Mouse (Mus musculus): Measurements from ENCODE around the gene Colgalt1. TPM values are rescaled to one million over a fixed set of nuclear protein-coding genes. Genes with fewer than 3 reads are reported as not detected.

Colgalt1 gene
- total RNA-seq, 2 experiments from 2014 or later: 46.8 to 56.8 TPM

DNA sequence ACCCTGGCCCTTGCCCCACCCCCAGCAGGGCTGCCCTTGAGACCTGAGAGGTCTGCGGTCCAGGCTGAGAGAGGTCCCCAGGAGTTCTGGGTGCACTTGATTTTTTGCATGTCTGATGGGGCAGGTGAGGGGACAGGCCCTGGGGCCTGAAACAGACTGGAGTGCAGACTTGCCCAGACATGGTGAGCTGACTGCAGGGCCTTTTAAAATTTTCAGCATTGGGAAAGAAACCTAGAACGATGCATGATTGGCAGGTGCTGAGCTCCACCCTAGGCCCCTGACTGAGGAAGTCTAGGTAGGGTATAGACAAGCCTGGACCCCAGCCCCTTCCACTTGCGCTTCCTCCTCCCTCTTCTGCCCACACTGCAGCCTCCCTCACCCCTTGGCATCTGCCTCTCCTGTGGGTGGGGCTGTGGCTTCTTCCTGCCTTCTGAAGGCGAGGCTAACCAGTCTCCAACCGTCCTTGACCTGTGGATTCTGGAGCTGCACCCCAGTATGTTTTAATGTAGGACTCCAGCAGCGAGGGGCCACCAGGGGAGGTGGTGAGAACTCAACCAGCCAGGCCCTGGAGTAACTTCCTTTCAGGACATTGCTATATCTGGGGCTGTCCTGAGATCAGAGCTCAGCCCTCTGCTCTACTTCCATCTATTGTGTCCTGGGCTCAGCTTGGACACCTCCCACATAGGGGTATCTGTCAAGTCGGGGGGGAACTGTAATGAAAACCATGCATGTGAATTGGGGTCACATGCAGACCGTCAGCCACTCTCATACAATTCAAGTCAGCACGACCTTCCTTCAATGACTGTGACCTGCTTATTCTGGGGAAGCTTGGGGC is 16.7 kb downstream of the Colgalt1 start:
- ATAC-seq (ENCODE audit: poor library complexity, severe bottlenecking): peak; percentile 19

DNA sequence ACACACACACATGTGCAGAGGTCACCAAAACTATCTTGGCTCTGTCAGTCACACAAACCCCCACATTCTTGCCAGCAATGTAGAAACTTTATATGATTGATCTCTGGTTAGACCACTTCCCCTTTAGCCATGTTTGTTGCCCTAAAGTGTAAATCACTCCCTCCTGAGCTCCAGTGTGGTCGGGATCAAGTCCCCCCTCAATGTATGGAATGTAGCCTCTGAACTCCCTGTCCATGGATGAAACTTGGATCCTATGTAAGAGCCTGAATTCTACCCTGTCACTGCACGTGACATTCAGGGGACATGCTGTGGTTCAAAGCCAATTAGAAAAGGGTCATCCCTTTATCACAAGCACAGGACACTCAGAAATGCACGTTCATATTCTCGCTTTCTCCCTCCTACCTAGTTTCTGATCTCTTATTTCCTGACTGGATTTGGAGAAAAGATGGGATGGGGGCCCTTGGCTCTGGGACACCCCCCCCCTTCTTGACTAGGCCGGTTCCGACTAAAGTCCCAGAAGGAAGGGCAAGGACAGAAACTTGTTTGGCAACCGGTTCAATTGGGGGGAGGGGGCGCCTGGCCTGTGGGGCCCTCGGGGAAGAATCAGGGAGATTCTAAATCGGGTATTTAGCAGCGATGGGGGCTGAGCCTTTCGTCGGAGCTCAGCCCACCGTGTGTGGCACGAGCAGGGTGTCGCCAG is 17.7 kb downstream of the Colgalt1 start:
- no peak for ATAC-seq (ENCODE audit: poor library complexity, severe bottlenecking)

DNA sequence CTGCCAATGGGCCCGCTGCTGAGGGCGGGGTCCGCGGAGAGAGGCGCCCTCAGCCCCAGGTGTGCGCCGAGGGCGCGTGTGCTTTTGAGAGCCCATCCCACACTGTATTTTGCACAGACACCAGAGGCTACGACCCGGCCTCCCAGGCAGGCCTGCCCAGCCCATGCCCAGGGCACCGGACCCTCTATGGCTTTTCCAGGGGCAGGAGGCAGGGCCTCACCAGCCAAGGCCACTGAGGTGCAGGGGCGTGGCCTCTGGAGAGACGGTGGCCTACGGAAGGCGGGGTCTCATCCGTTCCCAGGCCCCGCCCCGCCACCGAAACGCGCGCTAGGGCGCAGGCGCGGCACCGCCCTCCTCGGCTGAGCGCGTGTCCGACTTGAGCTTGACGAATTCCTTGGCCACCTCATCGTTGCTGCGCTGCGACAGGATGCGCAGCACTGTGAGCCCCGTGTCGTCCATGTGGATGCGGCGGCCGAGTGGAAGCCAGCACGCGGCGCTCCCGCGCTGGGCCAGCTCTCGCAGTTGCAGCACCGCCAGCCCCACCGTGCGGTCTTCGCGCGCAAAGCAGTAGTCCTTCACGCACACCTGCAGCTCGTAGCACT is 18.4 kb downstream of the Colgalt1 start:
- ATAC-seq (ENCODE audit: poor library complexity, severe bottlenecking): peak; percentile 74

DNA sequence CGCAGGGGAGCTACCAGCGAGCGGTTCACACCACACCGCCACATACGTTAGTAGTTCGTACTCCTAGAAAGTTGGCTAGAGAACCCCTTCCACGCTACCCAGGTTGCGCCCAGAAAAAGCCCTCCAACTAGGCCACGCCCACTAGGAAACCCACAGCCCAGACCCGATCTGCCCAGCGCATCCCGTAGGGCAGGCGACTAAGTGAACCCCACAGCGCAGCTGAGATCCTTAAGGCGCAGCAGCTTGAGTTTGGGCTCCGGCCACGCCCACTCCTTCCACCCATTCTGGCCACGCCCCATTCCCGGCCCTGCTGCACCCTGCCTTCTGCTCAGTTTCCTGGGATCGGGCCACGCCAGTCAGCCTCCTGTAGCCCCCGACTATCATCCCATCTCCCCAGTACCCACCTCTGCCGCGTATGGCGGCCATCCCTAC is 19.0 kb downstream of the Colgalt1 start:
- no peak for ATAC-seq (ENCODE audit: poor library complexity, severe bottlenecking)

DNA sequence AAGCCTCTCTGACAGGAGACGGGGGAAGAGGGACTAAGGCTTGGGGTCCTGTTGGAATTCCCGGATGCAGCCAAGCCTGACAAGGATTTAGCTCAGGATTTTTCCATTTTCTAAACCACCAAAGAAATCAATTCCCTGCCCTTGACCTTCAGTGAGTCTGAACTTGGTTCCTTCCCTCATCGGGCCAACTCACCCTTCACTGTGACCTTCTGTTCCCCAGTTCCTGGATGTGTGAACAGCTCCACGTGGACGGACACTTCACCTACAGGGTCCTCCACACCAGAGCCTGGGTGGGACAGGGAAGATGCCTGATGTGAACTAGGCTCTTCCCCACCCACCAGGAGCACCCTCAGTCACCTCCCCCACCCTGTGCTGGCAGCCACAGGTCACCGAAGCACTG is 20.0 kb downstream of the Colgalt1 start:
- ATAC-seq (ENCODE audit: poor library complexity, severe bottlenecking): no peak

DNA sequence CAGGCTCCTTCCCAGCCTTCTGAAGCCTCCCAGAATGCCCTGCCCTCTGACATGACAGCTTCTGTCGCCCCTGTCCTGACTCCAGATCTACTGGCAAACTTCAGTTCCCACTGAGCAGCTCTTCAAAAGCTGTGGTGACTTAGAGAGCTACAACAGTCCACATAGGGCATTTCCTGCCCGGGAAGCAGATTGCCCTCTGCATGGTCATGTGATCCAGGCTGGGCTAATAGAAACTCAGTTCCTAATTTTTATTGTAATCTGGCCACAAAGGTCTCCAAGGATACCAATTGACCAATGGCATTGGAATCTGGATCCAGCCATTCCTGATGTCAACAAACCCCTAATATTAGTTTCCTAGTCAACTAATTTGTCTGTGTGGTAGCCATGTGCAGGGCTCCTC is 21.1 kb downstream of the Colgalt1 start:
- ATAC-seq (ENCODE audit: poor library complexity, severe bottlenecking): no peak

DNA sequence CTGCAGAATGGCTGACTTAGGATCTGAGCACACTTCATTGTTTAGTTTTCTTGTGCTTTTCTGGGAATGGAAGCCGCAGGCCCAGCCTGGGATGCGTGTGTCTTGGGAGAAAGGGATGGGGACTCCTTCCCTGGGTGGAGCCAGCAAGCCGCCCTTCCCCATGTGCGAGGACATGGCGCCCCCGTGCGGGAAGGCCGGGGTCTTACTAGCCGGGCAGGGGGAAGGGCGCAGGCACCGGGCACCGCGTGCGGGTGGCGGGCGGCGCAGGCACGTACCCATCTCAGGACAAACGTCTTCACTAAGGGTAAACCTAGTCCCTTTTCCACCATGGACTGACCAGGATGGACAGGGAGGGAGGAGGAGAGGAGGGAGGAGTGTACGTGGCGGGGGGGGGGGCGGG is 22.4 kb downstream of the Colgalt1 start:
- ATAC-seq (ENCODE audit: poor library complexity, severe bottlenecking): peak; percentile 57

DNA sequence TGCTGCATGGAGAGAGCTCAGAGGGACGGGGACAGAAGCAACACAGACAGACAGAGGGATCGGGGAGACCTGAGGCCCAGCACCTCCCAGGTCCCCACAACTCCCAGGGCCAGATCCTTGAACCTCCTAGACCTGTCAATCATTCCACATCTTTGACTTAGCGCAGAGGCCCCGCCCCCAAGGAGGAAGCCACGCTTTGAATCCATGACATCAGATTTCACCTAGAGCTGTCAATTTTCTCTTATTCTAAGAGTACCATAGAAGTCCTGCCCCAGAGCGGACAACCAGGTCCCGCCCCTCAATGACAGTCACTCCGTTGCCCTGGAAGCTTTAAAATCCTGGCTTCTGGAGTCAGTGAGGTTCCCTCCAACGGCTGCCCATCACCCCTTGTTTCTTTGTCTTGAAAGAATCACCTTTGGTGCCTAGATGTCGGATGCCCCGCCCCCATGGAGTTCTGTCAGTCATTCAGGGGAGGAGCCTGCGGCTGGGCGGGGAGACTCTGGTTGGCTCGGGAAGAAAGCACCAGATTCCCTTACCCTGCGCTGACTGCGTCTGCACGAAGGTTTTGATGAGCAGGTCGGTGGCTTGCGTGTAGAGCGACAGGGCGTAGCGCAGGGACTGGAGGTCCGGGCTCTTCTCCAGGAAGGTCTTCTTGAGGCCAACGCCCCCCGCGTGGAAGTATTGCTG is 23.3 kb downstream of the Colgalt1 start:
- peak; percentile 50 for ATAC-seq (ENCODE audit: poor library complexity, severe bottlenecking)

DNA sequence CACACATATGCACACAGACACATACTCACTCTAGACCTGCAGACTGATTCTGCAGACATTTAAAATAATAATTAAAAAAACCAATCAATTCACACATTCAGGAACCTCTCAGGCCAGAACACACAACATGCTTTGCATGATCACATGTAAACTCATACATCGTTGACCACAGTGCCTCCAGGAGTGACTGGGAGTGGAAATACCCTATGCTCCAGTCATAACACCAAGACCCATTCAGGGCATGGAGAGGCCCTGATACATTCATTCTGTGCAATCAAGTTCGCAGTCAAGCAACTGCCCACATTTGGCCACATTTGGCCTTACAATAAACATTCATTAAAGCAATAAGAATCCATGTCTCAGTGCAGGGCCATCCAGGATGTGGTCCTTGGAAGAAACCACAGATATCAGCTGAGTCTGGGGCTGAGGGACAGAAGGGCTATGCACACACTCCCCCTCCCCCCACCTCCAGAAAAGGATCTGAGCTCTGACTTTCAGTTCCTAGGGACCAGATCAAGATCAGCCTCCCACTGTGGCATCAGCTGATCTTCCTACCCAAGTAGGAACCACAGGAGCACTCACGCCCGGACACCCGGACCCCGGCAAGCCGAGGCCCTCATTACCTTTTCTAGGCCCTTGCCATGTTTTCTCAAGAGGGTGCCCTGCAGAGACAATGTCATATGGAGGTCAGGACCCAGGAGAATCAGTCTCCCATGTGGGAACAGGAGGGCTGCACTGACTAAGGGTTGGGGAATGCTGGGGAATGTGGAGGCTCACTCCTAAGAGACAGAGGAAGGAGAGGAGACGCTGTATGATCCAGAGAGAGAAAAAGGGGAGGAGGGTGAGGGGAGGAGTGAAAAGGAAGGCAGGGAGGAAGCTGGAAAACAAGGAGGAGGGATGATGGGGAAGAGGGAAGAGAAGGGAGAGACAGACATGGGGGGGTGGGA is 26.6 kb downstream of the Colgalt1 start:
- no peak for ATAC-seq (ENCODE audit: poor library complexity, severe bottlenecking)

DNA sequence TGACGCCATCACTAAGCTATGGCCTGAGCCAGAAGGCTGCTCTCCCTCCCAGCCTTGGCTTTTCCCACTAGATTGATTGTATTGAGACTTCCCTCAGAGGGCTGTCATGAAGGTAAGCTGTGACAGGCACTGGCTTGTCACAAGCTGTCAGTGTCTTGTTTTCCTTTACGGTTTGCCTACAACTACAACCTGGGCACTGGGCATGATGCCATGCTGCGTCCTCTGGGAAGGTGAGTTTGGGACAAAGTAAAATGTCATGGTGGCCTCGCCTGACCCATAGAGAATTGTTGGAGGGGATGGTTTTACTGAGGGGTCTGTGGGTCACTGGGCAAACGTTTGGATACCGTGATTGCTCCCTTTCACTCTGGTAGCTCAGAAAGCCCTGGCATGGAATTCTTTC is 27.5 kb downstream of the Colgalt1 start:
- no peak for ATAC-seq (ENCODE audit: poor library complexity, severe bottlenecking)

DNA sequence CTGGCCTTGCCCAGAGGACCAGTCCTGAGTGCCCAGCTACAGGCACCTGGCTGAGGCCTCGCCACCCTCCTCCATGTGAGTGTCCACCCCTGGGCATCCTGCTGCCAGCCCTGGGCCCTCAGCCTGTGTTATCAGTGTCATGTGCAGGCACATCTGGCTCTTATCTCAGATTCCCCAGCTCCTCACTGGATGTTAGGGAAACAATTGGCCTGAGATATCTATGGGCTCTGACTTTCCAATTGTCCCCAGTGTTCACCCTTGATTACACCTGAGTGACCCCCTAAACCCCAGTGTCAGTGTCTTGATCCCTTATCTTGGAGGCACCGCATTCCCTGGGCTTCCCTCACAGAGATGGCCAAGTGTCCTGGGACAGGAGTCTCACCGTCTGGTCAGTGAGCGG is 28.5 kb downstream of the Colgalt1 start:
- no peak for ATAC-seq (ENCODE audit: poor library complexity, severe bottlenecking)

DNA sequence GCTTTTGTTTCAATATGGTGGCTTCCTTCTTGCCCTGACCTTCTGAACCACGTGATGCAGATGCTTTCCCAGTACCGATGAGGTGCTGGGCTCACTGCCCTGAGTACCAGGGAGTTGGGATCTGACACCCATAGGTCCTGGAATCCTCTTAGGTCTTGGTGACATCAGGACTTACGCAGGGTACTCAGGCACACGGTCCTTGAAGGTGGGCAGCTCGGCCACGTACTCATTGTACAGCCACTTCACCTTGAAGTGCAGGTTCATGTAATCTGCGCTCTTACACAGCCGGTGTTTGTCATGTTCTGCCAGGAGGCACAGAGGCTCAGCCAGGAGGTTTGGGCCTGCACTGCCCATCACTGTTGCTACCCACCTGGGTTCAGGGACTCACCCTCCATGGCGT is 34.7 kb downstream of the Colgalt1 start:
- no peak for ATAC-seq (ENCODE audit: poor library complexity, severe bottlenecking)

DNA sequence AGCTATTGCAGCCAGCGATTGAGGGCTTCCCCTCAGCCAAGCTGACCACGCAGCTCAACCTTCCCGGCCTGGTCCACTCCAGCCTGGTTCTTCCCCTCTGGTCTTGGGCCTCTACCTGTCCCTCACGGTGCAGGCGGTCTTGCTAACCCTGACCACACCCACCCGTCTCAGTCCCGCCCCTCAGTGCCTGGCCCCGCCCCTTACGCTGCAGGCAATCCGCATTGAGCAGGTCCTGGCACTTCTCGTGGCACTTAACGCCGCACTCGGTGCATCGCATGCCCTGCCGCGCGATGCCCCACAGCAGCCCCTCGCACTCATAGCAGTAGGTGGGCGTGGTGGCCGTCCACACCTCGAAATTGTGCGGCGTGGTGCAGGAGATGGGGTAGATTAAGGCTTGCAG is 43.8 kb downstream of the Colgalt1 start:
- ATAC-seq (ENCODE audit: poor library complexity, severe bottlenecking): peak; percentile 51; the same call in 1 of the 2 replicates

DNA sequence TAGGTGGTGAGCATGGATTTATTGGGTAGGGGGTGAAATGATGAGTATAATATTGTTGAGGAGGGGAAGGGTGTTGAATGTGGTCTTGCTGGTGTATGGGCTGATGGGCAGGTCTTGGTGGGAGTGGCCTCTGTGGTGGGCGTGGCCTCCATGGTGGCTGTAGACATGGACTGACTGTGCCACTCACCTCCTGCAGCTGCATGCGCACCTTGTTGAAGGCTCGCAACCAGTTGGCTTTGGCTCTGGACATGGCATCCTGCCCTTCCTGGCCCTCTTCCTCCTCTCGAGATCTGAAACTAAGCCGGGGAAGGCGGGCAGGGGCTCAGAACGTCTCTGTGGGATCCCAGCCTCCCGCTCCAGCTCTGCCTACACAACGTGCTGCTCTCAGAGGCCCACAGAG is 47.0 kb downstream of the Colgalt1 start:
- no peak for ATAC-seq (ENCODE audit: poor library complexity, severe bottlenecking)

DNA sequence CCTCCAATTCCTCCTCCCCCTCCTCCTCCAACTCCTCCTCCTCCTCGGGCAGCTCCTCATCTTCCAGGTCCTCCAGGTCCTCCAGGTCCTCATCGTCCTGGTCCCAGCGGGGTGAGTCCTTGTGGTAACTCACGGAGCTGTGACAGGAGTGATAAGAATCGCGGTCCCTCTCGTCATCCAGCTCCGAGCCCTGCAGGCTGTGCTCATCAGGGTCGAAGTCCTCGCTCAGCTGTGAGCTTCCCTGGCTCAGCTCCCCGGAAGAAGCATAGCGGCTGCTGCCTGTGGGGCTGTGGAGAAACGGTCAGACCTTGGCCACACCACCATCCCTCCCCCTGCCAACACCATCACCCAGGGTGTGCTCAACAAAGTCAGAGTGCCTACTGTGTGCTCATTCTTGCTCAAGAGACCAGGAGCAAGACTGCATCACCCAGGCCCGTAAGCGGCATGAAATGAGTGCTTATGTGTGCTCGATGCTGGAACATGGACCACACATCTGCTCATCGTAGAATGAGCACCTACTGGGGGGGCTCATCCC is 47.8 kb downstream of the Colgalt1 start:
- no peak for ATAC-seq (ENCODE audit: poor library complexity, severe bottlenecking)

DNA sequence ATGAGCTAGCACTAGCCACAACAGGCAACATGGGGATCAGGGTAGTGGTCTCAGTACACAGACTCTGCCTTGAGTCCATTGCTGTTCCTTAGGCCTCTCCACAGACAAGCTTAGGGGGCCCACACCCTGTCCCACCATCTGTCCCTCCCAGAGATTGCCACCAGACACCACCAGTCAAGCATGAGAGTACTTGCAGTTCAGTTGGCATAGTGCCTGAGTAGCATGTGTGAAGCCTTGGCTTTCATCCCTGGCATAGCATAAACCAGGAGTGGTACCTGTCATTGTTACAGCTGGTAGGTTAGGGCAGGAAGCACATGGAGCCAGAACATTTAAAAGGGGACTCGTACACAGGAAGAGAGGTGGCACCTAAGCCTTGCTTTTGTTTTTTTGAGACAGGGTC is 49.0 kb downstream of the Colgalt1 start:
- no peak for ATAC-seq (ENCODE audit: poor library complexity, severe bottlenecking)

DNA sequence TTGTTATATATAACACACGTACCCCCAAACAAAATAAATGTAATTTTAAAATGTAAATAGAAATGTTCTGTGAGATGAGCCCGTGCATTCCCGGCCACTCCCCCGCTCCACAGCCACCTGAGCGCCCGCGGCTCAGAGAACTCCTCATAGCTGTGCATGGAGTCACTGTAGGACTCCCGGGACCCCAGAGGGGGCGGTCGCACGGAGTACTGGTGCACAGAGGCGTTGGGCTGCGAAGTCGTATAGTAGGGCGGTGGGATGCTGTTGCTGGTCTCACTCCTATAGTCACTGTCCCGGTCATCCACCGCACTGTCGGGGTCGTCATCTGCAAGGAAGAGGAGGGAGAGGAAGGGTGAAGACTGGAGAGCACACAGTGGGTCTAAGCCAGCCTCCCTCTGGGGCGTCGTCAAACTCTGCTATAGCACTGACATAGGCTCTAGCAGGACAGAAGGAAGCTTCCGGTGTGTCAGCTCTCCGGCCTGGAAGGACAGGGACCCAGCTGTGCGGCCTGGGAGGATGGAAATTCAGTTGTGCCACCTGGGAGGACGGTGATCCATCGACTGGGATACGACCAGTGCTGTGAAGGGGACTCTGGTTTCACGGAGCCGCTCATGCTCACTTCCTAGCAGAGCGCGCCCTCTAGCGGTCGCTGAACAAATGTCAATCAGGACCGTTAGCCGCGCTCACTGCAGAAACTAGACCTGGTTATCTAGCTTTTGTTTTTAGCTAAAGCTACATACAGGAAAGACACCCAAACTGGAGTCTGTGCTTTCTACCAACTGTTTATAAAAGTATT is 49.7 kb downstream of the Colgalt1 start:
- ATAC-seq (ENCODE audit: poor library complexity, severe bottlenecking): peak; percentile 88

DNA sequence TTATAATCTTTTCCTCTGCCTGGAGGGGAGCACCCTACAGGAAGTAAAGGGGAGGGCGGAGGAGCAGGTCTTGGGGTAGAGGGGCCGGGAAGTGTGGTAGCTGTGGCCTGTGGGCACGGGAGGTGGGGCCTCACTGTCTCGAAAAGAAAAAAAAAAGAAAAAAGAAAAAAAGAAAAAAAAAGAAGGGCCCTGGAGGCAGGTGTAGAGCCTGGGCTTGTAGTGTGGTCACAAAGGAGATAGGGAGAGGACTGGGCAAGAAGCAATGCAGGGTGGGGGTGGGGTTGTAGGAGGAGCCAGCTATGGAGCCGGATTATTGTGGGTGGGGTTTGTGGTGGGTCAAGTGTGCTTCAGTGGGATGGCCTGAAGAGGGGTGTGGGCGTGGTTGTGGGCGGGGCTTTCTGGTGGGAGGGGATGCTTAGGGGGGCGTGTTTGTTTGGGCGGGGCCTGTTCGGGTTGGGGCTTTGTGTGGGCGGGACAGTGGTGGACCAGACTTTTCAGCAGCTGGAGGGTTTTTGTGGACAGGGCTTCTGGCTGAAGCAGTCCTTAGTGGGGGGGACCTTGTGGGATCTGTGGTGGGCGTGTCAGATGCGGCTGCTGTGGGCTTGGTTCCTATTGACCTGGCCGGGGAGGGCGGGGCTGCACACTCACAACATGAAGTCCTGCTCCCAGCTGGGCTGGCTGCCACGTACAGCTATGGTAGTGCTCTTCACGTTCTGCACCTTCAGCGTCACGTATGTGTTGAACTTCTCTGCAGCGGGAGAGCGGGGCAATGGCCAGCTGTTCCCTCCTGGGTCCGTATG is 54.7 kb downstream of the Colgalt1 start:
- ATAC-seq (ENCODE audit: poor library complexity, severe bottlenecking): peak; percentile 48

Data from megakaryocyte, adult 5-6 weeks (primary cell).